Mouse (Mus musculus) Patski (cell line): ENCODE results near the gene Rap1b. TPM values are rescaled to one million over a fixed set of nuclear protein-coding genes. Genes with fewer than 3 reads are reported as not detected.
A peak's percentile ranks its signal among the peaks of the same experiment; 100 is the strongest.

ENCODE experiments used
- ATAC-seq: fragments of 100-300 bp; one replicate; pipeline ENCODE4 v1.8.0; 2021
- CTCF ChIA-PET: fragments of 350-600 bp; sonication (Branson Sonifier 250); formaldehyde crosslinking; loops from one replicate; lab custom pipeline; 2022; ENCODE audit warnings: inconsistent platforms; lab: Charles Lee
- POLR2A ChIA-PET: fragments of 350-600 bp; sonication (Branson Sonifier 250); formaldehyde crosslinking; loops from one replicate; lab custom pipeline; 2022; ENCODE audit warnings: antibody characterized with exemption, inconsistent platforms; lab: Charles Lee
- DNase-seq: peaks from one replicate; pipeline ENCODE4 v3.0.0-alpha.2; 2011; ENCODE audit warnings: low read depth, low spot score
- H3K27me3 ChIP-seq: fragments of 371-371 bp; one replicate; pipeline ENCODE4 v1.5.1; 2021
- CTCF ChIP-seq: fragments of 100-300 bp; IDR thresholded peaks from one replicate; pipeline ENCODE4 v1.5.1; 2021
- in situ Hi-C: fragments of 300-500 bp; cut with MboI; formaldehyde crosslinking; loops from 3 replicates; pipeline ENCODE4 v1.11.1; 2018; ENCODE audit warnings: low pct_unique_long_range_greater_than_20kb, mixed read lengths
- polyA plus RNA-seq: library from polyadenylated mRNA; unstranded; gene quantifications from one replicate; pipeline ENCODE4 v1.2.3, GENCODE M21; 2021

Rap1b gene
- polyA plus RNA-seq, 1 experiment from 2014 or later = 95.5 TPM

- CTCF ChIA-PET = interaction anchor here (0.8 kb wide), 1 partner anchor 9 kb away, joined by 3 read pairs; no protein-coding TSS in a partner anchor
- TF ChIP-seq CTCF = no peak
- DNase-seq = no peak
- in situ Hi-C loops = no loop called here
- POLR2A ChIA-PET = interaction anchor here (1.2 kb wide), 1 partner anchor 18 kb away, joined by 4 read pairs; no protein-coding TSS in a partner anchor
- ATAC-seq = peak; percentile 54
- no peaks in the 10 kb centered on the region for H3K27me3 ChIP-seq
Observed at GRCm38 (mm10) chr10:117772364-117773105, 73.3 kb downstream of the Rap1b start.

- ATAC-seq (no peak), DNase-seq (no peak)
- in situ Hi-C loops = no loop called here
- TF ChIP-seq CTCF = no peak
- H3K27me3 ChIP-seq = no peaks in the 10 kb centered on the region
- POLR2A ChIA-PET = no interaction called here
- CTCF ChIA-PET = no interaction called here
Observed at GRCm38 (mm10) chr10:117771131-117771510, 74.7 kb downstream of the Rap1b start.

DNA sequence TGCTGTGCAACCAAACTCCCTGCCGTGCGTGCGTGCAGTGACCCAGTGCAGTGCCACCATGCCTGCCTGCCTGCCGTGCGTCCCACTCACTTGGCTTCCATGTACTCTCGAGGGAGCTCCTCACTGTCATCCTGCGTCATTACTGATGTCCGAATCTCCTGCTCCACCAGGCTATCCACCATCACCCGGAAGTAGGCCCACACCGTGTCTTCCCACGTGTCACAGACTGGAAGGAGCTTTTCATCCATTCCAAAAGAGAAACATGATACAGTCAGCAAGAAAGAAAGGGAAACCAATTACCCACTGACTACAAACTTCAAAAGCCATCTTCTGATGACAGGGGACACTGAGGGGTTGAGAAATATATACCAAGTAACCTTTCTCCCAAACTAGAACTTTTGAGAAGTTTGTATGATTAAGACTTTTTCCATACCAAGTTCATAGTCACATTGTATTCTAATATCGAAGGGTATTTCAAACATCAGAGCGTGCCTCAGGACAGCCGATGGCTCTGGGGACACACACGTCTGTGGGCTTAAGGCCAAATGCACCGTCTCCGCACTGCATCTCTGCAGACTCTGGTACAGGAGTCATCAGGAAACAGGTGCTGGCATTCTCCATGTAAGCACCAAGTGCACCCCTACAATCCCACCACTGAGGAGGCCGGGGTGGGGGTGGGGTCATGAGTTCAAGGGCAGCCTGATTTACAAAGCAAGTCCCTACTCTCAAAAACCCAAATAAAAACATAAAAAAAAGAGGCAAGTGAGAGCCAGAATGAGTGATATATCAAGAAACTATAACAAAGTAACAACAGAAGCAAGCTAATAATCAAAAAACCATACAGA, 75.3 kb downstream of the Rap1b start:
- ChIA-PET POLR2A (interaction anchor here (1.3 kb wide), 1 partner anchor 27 kb away, joined by 3 read pairs; no protein-coding TSS in a partner anchor), CTCF (no interaction called here)
- DNase-seq (no peak), ATAC-seq (no peak)
- in situ Hi-C loops = no loop called here
- no peaks in the 10 kb centered on the region for H3K27me3 ChIP-seq
- TF ChIP-seq CTCF = no peak

GRCm38 (mm10) chr10:117769541-117770285, 76.1 kb downstream of the Rap1b start:
- in situ Hi-C loops = no loop called here
- POLR2A ChIA-PET = interaction anchor here (1.3 kb wide), 1 partner anchor 26 kb away, joined by 3 read pairs; no protein-coding TSS in a partner anchor
- no peak for DNase-seq
- CTCF ChIA-PET = no interaction called here
- no peak for TF ChIP-seq CTCF
- no peak for ATAC-seq
- H3K27me3 ChIP-seq = no peaks in the 10 kb centered on the region

- ATAC-seq = no peak
- no peak for TF ChIP-seq CTCF
- CTCF ChIA-PET = no interaction called here
- no peak for DNase-seq
- POLR2A ChIA-PET = no interaction called here
- in situ Hi-C loops = no loop called here
- H3K27me3 ChIP-seq = no peaks in the 10 kb centered on the region
Observed at GRCm38 (mm10) chr10:117768141-117768440, 77.7 kb downstream of the Rap1b start.

DNA sequence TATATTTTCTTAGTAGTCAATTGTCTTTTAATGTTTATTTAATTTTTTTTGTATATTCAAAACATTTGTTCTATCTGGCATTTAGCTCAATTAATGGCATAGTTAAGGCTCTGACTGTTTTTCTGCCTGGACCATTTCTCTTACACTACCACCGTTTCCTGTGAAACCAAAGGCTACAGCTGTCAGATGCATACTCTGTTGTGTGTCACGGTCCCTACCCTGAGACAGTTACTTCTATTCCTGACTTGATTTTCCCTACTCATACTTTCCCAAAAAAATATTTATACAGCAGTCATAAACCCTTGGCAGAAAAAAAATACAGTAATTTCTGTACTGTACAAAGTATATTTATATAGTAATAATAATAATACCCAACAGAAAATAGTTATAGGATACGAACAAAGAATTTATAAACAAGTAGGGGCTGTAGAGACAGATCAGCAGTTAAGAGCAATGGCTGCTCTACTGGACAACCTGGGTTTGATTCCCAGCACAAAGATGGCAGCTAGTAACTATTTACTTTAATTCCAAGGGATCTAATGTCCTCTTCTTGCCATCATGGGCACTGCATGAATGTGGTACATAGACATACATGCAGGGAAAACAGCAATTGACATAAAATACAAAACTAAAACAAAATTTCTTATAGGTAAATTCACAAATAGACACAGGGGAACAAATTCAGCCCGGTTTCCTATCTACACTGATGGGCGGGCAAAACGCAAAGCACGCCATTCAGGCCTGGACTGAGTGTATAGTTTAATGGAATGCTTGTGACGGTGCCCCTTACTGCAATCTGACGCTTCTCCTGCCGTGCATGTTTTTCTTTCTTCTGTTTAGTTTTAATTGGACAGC, 78.3 kb downstream of the Rap1b start:
- in situ Hi-C loops = no loop called here
- CTCF ChIA-PET = no interaction called here
- DNase-seq (no peak), ATAC-seq (no peak)
- no peaks in the 10 kb centered on the region for H3K27me3 ChIP-seq
- POLR2A ChIA-PET = no interaction called here
- no peak for TF ChIP-seq CTCF

GRCm38 (mm10) chr10:117766896-117767160, 79.0 kb downstream of the Rap1b start:
- no peaks in the 10 kb centered on the region for H3K27me3 ChIP-seq
- DNase-seq (no peak), ATAC-seq (no peak)
- POLR2A ChIA-PET = no interaction called here
- in situ Hi-C loops = no loop called here
- TF ChIP-seq CTCF = no peak
- CTCF ChIA-PET = no interaction called here

GRCm38 (mm10) chr10:117766111-117766895, 79.5 kb downstream of the Rap1b start:
- in situ Hi-C loops = no loop called here
- POLR2A ChIA-PET = no interaction called here
- ATAC-seq = no peak
- H3K27me3 ChIP-seq = no peaks in the 10 kb centered on the region
- no peak for DNase-seq
- CTCF ChIA-PET = no interaction called here
- no peak for TF ChIP-seq CTCF

GRCm38 (mm10) chr10:117765116-117765894, 80.5 kb downstream of the Rap1b start:
- no peaks in the 10 kb centered on the region for H3K27me3 ChIP-seq
- CTCF ChIA-PET = no interaction called here
- ATAC-seq (no peak), DNase-seq (no peak)
- TF ChIP-seq CTCF = no peak
- POLR2A ChIA-PET = no interaction called here
- in situ Hi-C loops = no loop called here
